Mouse (Mus musculus): ENCODE data around the gene Gja5. TPM values are rescaled to one million over a fixed set of nuclear protein-coding genes. Genes with fewer than 3 reads are reported as not detected.
"Not testable (repeated sequence)": the region's sequence is repeated elsewhere in the genome, so short reads cannot be mapped to it uniquely, and the experiment has no call there.

The Gja5 gene
- polyA plus RNA-seq, 1 experiment from 2014 or later, result 48.3 TPM

GRCm38 (mm10) chr3:97058704-97059103 lies 154.2 kb downstream of the Gja5 start:
- TF ChIP-seq EP300 (IDR thresholded peaks at IDR 0.05), result peak; percentile 92
- no peak for TF ChIP-seq CTCF (IDR thresholded peaks at IDR 0.05)
- DNase-seq (ENCODE audit: low spot score) (peak; percentile 77), ATAC-seq (peak; percentile 89)
- peaks cover 10% of the 10 kb centered on the region; the same call in 1 of the 2 replicates for H3K4me1 ChIP-seq (ENCODE audit: insufficient read depth, low read depth, low read length)
- WGBS, result 60% methylated on average over 5 of the region's 5 CpGs
- peak overlapping the region; percentile 33; the same call in 1 of the 2 replicates for H3K27ac ChIP-seq (ENCODE audit: low read length)
- no peaks in the 10 kb centered on the region for H3K9me3 ChIP-seq (ENCODE audit: low read length)
- no peak overlapping the region for H3K4me3 ChIP-seq (ENCODE audit: low read depth, low read length)
- H3K9ac ChIP-seq (replicated peaks; ENCODE audit: low read depth), result no peak overlapping the region
- no peak overlapping the region for H3K4me2 ChIP-seq (replicated peaks; ENCODE audit: low read depth, low read length)
- no peaks in the 10 kb centered on the region for H3K27me3 ChIP-seq (replicated peaks; ENCODE audit: insufficient read depth, low read length)
- no peaks in the 10 kb centered on the region for H3K36me3 ChIP-seq (ENCODE audit: insufficient read depth, low read length)

GRCm38 (mm10) chr3:97060119-97060518 lies 155.6 kb downstream of the Gja5 start:
- H3K36me3 ChIP-seq (ENCODE audit: insufficient read depth, low read length), result no peaks in the 10 kb centered on the region
- no peak overlapping the region for H3K4me3 ChIP-seq (ENCODE audit: low read depth, low read length)
- no peak overlapping the region for H3K27ac ChIP-seq (ENCODE audit: low read length)
- H3K9ac ChIP-seq (replicated peaks; ENCODE audit: low read depth), result no peak overlapping the region
- H3K4me2 ChIP-seq (replicated peaks; ENCODE audit: low read depth, low read length), result no peak overlapping the region
- peaks cover 10% of the 10 kb centered on the region; the same call in 1 of the 2 replicates for H3K4me1 ChIP-seq (ENCODE audit: insufficient read depth, low read depth, low read length)
- H3K27me3 ChIP-seq (replicated peaks; ENCODE audit: insufficient read depth, low read length), result no peaks in the 10 kb centered on the region
- TF ChIP-seq CTCF (IDR thresholded peaks at IDR 0.05), result no peak
- TF ChIP-seq EP300 (IDR thresholded peaks at IDR 0.05), result no peak
- ATAC-seq (no peak), DNase-seq (ENCODE audit: low spot score) (no peak)
- WGBS, result 98% methylated on average over 4 of the region's 4 CpGs
- no peaks in the 10 kb centered on the region for H3K9me3 ChIP-seq (ENCODE audit: low read length)

- ATAC-seq (no peak), DNase-seq (ENCODE audit: low spot score) (no peak)
- no peak overlapping the region for H3K4me3 ChIP-seq (ENCODE audit: low read depth, low read length)
- no peaks in the 10 kb centered on the region for H3K36me3 ChIP-seq (ENCODE audit: insufficient read depth, low read length)
- peaks cover 10% of the 10 kb centered on the region; the same call in 1 of the 2 replicates for H3K4me1 ChIP-seq (ENCODE audit: insufficient read depth, low read depth, low read length)
- TF ChIP-seq EP300 (IDR thresholded peaks at IDR 0.05) (no peak), CTCF (IDR thresholded peaks at IDR 0.05) (no peak)
- H3K27ac ChIP-seq (ENCODE audit: low read length), result no peak overlapping the region
- H3K4me2 ChIP-seq (replicated peaks; ENCODE audit: low read depth, low read length), result no peak overlapping the region
- WGBS, result 28% methylated on average over 5 of the region's 5 CpGs
- no peak overlapping the region for H3K9ac ChIP-seq (replicated peaks; ENCODE audit: low read depth)
- H3K9me3 ChIP-seq (ENCODE audit: low read length), result no peaks in the 10 kb centered on the region
- H3K27me3 ChIP-seq (replicated peaks; ENCODE audit: insufficient read depth, low read length), result no peaks in the 10 kb centered on the region
Observed at GRCm38 (mm10) chr3:97062814-97063213, 158.3 kb downstream of the Gja5 start.

GRCm38 (mm10) chr3:97064046-97064445 lies 159.6 kb downstream of the Gja5 start:
- no peak for TF ChIP-seq EP300 (IDR thresholded peaks at IDR 0.05)
- no peak overlapping the region for H3K4me2 ChIP-seq (replicated peaks; ENCODE audit: low read depth, low read length)

GRCm38 (mm10) chr3:97069589-97069988 lies 165.1 kb downstream of the Gja5 start:
- DNase-seq (ENCODE audit: low spot score); H3K36me3 ChIP-seq (ENCODE audit: insufficient read depth, low read length); H3K9me3 ChIP-seq (ENCODE audit: low read length); H3K27me3 ChIP-seq (replicated peaks; ENCODE audit: insufficient read depth, low read length); H3K4me3 ChIP-seq (ENCODE audit: low read depth, low read length); H3K4me1 ChIP-seq (ENCODE audit: insufficient read depth, low read depth, low read length); H3K27ac ChIP-seq (ENCODE audit: low read length); H3K4me2 ChIP-seq (replicated peaks; ENCODE audit: low read depth, low read length); ATAC-seq; H3K9ac ChIP-seq (replicated peaks; ENCODE audit: low read depth): not testable (repeated sequence)
- 85% methylated on average over 6 of the region's 7 CpGs for WGBS

More at GRCm38 (mm10) chr3:97064046-97064445, 159.6 kb downstream of the Gja5 start:
- H3K27me3 ChIP-seq (replicated peaks; ENCODE audit: insufficient read depth, low read length), result no peaks in the 10 kb centered on the region
- no peak overlapping the region for H3K4me3 ChIP-seq (ENCODE audit: low read depth, low read length)
- WGBS, result 60% methylated on average over 6 of the region's 6 CpGs
- ATAC-seq (no peak), DNase-seq (ENCODE audit: low spot score) (no peak)
- no peaks in the 10 kb centered on the region for H3K36me3 ChIP-seq (ENCODE audit: insufficient read depth, low read length)
- no peak overlapping the region for H3K27ac ChIP-seq (ENCODE audit: low read length)
- H3K9me3 ChIP-seq (ENCODE audit: low read length), result no peaks in the 10 kb centered on the region
- no peak overlapping the region for H3K9ac ChIP-seq (replicated peaks; ENCODE audit: low read depth)
- H3K4me1 ChIP-seq (ENCODE audit: insufficient read depth, low read depth, low read length), result peaks cover 5% of the 10 kb centered on the region; the same call in 1 of the 2 replicates

- not testable (repeated sequence) for H3K4me1 ChIP-seq (ENCODE audit: insufficient read depth, low read depth, low read length); H3K27me3 ChIP-seq (replicated peaks; ENCODE audit: insufficient read depth, low read length); H3K9ac ChIP-seq (replicated peaks; ENCODE audit: low read depth); H3K27ac ChIP-seq (ENCODE audit: low read length); H3K4me2 ChIP-seq (replicated peaks; ENCODE audit: low read depth, low read length); H3K9me3 ChIP-seq (ENCODE audit: low read length); ATAC-seq; H3K4me3 ChIP-seq (ENCODE audit: low read depth, low read length); H3K36me3 ChIP-seq (ENCODE audit: insufficient read depth, low read length)
- peak; percentile 11 for DNase-seq (ENCODE audit: low spot score)
- WGBS, result 58% methylated on average over 9 of the region's 9 CpGs
Observed at GRCm38 (mm10) chr3:97071916-97072315, 167.4 kb downstream of the Gja5 start.

GRCm38 (mm10) chr3:97072361-97072760 lies 167.9 kb downstream of the Gja5 start:
- H3K36me3 ChIP-seq (ENCODE audit: insufficient read depth, low read length); H3K4me3 ChIP-seq (ENCODE audit: low read depth, low read length); H3K4me2 ChIP-seq (replicated peaks; ENCODE audit: low read depth, low read length); H3K9me3 ChIP-seq (ENCODE audit: low read length); ATAC-seq; H3K27me3 ChIP-seq (replicated peaks; ENCODE audit: insufficient read depth, low read length); H3K27ac ChIP-seq (ENCODE audit: low read length); H3K4me1 ChIP-seq (ENCODE audit: insufficient read depth, low read depth, low read length); H3K9ac ChIP-seq (replicated peaks; ENCODE audit: low read depth): not testable (repeated sequence)
- DNase-seq (ENCODE audit: low spot score), result peak; percentile 45
- WGBS, result 32% methylated on average over 5 of the region's 5 CpGs

- H3K27ac ChIP-seq (ENCODE audit: low read length); H3K27me3 ChIP-seq (replicated peaks; ENCODE audit: insufficient read depth, low read length); H3K36me3 ChIP-seq (ENCODE audit: insufficient read depth, low read length); H3K9ac ChIP-seq (replicated peaks; ENCODE audit: low read depth); H3K4me1 ChIP-seq (ENCODE audit: insufficient read depth, low read depth, low read length); H3K9me3 ChIP-seq (ENCODE audit: low read length); DNase-seq (ENCODE audit: low spot score): not testable (repeated sequence)
- ATAC-seq, result peak; percentile 93
- 6% methylated on average over 2 of the region's 11 CpGs for WGBS
- H3K4me2 ChIP-seq (replicated peaks; ENCODE audit: low read depth, low read length), result peak overlapping the region; percentile 40; the same call in 1 of the 2 replicates
- 0 out of 2 replicates have a peak overlapping the region, but pooled peaks have one; percentile 12 for H3K4me3 ChIP-seq (ENCODE audit: low read depth, low read length)
Observed at GRCm38 (mm10) chr3:97075744-97076350, 171.4 kb downstream of the Gja5 start.
